Mouse (Mus musculus): Measurements from ENCODE around the gene Cenpm.

- TF ChIP-seq EP300 (IDR thresholded peaks at IDR 0.05; ENCODE audit: low read depth) (no peak), CTCF (IDR thresholded peaks at IDR 0.05; ENCODE audit: low read depth) (no peak)
Observed at GRCm38 (mm10) chr15:82216142-82216827, 28.3 kb downstream of the Cenpm start.

Data from liver, postnatal 0 days (tissue).